Mouse (Mus musculus) heart, adult 11 months (tissue): ENCODE data around the gene Fam129b.
A peak's percentile ranks its signal among the peaks of the same experiment; 100 is the strongest.

Source experiments
- DNase-seq: peaks from one replicate; pipeline ENCODE4 v3.0.0; 2022

The Fam129b gene

GRCm38 (mm10) chr2:32894097-32894496 lies 18.2 kb downstream of the Fam129b start:
- DNase-seq: no peak

- no peak for DNase-seq
These were observed 19.7 kb downstream of the Fam129b start for GRCm38 (mm10) chr2:32895606-32896106.

DNA sequence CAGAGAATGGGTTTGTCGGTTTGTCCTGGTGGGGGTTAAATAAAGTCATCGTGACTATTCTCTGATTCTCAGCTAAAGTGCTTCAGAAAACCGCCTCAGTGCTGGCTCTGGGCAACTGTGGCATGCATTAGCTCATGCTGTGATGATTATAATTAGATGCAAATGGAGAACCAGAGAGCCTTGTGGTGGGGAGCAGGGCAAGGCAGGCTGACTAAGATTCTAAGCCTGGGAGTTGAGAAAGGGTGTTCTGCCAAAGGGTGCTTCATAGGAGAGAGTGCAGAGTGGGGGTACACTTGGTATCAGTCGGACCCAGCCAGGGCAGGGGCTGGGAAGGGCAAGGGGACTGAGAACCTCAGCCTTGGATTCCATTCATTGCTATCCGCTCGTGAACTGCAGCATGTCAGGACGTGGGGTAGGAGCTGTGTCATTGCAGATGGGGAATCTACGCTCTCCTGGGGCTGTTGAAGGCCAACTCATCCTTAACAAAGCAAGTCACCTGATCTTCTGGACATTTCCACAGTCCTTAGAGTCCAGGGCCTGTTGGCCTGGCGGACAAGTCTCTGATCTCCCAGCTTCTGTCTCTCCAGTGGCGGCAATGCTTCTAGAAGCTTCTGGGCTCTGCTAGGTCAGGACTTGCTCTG lies 20.7 kb downstream of the Fam129b start:
- DNase-seq: no peak

- no peak for DNase-seq
These were observed 23.1 kb downstream of the Fam129b start for GRCm38 (mm10) chr2:32898983-32899382.

GRCm38 (mm10) chr2:32902126-32902525 lies 26.2 kb downstream of the Fam129b start:
- DNase-seq: no peak

- DNase-seq: no peak
These were observed 27.6 kb downstream of the Fam129b start for GRCm38 (mm10) chr2:32903470-32903869.

DNA sequence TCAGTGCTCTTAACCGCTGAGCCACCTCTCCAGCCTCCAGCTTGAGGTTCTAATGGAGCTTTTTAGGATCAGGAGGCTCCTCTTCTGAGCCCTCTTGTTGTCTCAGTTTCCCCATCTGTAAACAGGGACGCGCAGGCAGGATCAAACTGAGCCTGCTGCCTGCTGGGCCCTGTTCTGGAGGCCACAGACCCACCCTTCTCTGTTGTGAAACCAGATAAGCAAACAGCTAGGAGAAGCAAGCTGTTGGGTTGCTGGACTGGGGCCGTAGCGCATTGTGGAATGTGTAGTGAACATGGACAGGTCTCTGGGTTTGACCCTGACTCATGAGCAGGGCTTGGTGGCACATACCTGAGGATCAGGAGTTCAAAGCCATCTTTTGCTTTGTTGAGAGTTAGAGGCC lies 28.7 kb downstream of the Fam129b start:
- no peak for DNase-seq

- no peak for DNase-seq
These were observed 29.4 kb downstream of the Fam129b start for GRCm38 (mm10) chr2:32905297-32905696.

DNA sequence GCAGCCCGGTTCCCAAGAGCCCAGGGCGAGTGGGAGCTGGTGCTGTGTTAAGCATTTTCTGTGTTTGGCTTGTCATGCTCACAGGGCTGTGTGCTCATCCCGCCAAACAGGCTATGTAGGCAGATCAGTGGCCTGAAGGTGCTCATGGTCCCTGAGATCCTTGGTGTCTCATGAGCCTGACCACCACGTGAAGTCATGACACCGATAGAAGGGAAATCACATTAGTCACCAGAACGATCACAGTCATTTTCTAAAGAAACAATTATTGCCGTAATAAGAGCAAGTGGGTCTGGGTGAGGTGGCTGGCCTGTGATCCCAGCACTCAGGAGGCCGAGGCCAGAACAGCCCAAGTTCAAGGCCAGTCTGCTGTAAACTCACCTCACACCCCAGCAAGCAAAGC lies 31.5 kb downstream of the Fam129b start:
- DNase-seq: no peak

- peak; percentile 98 for DNase-seq
These were observed 32.4 kb downstream of the Fam129b start for GRCm38 (mm10) chr2:32908272-32908671.

DNA sequence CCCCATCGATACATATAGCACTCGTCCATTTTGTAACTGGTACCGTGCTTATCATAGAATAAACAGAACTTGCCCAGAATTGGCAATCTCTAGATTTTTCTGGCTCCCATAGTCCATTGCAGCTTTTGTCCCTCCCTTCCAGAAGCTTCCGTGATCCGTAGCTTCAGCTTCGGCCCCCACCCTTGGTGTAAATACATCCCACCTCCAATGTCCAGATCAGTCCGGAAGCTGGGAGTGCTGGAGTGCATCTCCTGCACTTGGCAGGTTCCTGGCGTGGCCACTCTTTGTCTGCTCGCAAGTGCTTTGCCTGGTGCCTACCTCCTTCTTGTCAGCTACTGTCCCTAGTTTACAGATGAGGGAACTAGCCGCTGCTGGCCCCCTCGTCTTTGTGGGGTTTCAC lies 32.9 kb downstream of the Fam129b start:
- DNase-seq: peak; percentile 97

DNA sequence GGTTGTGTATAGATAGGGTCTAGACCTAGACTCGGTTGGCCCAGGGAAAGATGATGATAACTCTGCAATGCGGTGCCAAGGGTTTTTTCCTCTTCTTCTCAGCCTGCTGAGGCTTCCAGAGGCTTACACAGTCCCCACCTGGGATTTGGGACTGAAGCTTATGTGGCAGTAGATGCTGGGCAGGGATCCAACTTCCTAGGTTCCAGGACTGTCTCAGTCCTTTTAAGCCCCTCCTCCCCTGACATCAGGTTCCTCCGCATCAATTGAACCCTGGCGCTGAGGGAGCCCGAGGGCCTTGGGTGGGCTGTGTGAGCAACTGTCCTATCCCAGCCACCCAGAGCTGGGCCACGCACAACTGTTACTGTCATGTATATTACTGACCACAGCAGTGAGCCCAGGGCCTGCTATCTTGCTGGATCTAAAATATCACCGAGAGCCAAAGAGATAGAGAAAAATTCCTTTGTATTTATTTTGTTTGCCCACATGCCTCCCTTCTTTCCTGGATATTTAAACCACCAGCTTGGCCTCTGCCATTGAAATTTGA lies 35.8 kb downstream of the Fam129b start:
- no peak for DNase-seq

GRCm38 (mm10) chr2:32912210-32912804 lies 36.4 kb downstream of the Fam129b start:
- DNase-seq: peak; percentile 95

DNA sequence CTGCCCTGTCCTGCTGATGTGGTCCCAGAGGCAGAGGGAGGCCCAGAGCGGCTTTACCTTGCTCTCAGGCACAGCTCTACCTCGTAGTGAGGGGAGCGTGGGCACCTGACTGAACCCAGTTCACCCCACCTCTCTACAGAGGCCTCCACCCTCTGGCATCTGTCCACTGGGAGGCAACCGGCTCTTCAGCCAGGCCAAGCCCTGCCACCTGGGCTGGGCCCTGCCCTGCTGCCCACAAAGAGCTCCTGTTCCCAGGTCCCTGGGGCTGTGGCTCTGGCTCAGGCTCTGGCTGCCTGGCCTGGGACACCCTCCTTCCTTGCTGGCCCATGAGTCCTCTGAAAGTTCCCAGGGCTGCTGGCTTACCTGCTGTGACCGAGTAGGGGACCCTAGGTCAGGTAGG lies 38.4 kb downstream of the Fam129b start:
- peak; percentile 95 for DNase-seq

GRCm38 (mm10) chr2:32914896-32915295 lies 39.0 kb downstream of the Fam129b start:
- DNase-seq: peak; percentile 99

GRCm38 (mm10) chr2:32917526-32917925 lies 41.6 kb downstream of the Fam129b start:
- DNase-seq: peak; percentile 98

DNA sequence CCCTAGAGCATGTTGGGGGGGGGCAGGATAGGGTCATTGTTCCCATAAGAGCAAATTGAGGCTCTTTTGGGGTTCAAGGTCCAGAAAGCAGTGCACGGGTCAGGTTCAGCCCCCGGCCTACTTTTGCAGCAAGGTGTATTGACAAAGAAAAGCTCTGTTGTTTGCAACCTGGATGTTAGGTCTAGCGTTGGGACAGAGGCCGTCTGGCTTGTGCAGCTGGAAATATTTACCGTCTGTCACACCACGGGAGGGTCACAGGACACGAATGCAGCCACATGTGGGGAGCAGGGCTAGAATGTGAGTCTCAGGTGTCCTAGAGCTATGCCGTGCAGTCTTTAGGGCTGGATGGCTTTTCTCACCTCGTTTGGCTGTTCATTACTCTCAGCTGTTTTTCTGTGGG lies 42.5 kb downstream of the Fam129b start:
- DNase-seq: no peak

DNA sequence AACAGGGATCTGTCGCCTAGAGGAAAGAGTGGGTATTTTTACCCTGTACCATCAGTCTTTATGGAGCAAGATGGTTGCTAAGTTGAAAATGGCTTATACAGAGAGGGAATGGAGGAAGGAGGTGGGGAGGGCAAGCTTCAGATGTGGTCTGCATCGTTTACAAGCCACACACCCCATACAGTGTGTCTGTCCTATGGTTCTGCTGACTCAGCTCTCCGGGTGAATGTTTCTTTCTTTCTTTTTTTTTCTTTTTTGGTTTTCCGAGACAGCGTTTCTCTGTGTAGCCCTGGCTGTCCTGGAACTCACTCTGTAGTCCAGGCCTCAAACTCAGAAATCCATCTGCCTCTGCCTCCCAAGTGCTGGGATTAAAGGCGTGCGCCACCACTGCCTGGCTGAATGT lies 45.3 kb downstream of the Fam129b start:
- DNase-seq: no peak

DNA sequence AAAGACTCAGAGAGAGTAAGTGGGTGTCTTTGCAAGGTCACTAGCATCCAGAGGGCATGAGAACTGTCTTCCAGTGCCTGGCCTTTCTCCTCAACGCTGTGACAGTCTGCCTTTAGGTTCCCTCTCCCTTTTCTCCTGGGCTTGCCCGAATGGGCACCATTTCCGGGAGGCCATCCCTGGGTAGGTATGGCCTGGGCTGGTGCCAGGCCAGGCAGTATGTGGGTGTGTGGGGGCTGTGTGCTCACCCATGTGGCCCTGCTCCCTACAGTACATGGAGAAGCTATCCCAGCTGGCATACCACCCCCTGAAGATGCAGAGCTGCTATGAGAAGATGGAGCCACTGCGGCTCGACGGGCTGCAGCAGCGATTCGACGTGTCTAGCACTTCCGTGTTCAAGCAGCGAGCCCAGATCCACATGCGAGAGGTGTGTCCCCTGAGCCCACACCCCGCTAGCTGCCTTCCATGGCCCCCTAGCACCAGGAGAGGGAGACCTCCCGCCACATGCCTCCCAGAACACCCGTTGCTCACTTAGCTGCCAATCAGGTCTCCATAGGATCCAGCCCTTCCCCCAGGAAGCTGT lies 46.0 kb downstream of the Fam129b start:
- DNase-seq: peak; percentile 93

GRCm38 (mm10) chr2:32922564-32922963 lies 46.6 kb downstream of the Fam129b start:
- peak; percentile 91 for DNase-seq

GRCm38 (mm10) chr2:32923551-32924250 lies 47.8 kb downstream of the Fam129b start:
- DNase-seq: peak; percentile 91

- no peak for DNase-seq
These were observed 48.5 kb downstream of the Fam129b start for GRCm38 (mm10) chr2:32924306-32924844.
